Mouse (Mus musculus): ENCODE data around the gene Cacna2d3.

- no peak for TF ChIP-seq MAFK (IDR thresholded peaks at IDR 0.05; ENCODE audit: borderline replicate concordance, low read depth, low read length)
- TF ChIP-seq POLR2AphosphoS5 (IDR thresholded peaks at IDR 0.05; ENCODE audit: borderline replicate concordance, low read depth, low read length) = no peak
- no peak for TF ChIP-seq MEF2A (IDR thresholded peaks at IDR 0.05; ENCODE audit: extremely low read depth, insufficient replicate concordance, low read depth, low read length, poor library complexity, severe bottlenecking)
- TF ChIP-seq RAD21 (IDR thresholded peaks at IDR 0.05; ENCODE audit: low read depth, low read length) = no peak
- no peak for TF ChIP-seq POLR2AphosphoS2 (IDR thresholded peaks at IDR 0.05; ENCODE audit: low read length)
- no peak for TF ChIP-seq CHD2 (IDR thresholded peaks at IDR 0.05; ENCODE audit: low read length)
- no peak for TF ChIP-seq USF1 (IDR thresholded peaks at IDR 0.05; ENCODE audit: low read depth, low read length)
- TF ChIP-seq POLR2A (IDR thresholded peaks at IDR 0.05; ENCODE audit: control insufficient read depth in 1 of 2, insufficient read depth in 1 of 2, low read depth in 1 of 2, low read length in 2 of 2, poor library complexity in 1 of 2) = no peak
- no peak for TF ChIP-seq GABPA (IDR thresholded peaks at IDR 0.05; ENCODE audit: low read depth, low read length)
- no peak for TF ChIP-seq CTCF (IDR thresholded peaks at IDR 0.05 in 2 of 3, conservative IDR thresholded peaks at IDR 0.05 in 1 of 3; ENCODE audit: control insufficient read depth in 1 of 3, insufficient read depth in 1 of 3, low read depth in 2 of 3, low read length in 3 of 3, poor library complexity in 1 of 3, severe bottlenecking in 1 of 3)
- no peak for TF ChIP-seq NRF1 (IDR thresholded peaks at IDR 0.05; ENCODE audit: insufficient read depth, low read depth, low read length, poor library complexity, severe bottlenecking)
- no peak for TF ChIP-seq RCOR1 (IDR thresholded peaks at IDR 0.05; ENCODE audit: low read depth, low read length)
Measured at GRCm38 (mm10) chr14:29038246-29038645, 683.4 kb downstream of the Cacna2d3 start.

Data from MEL (cell line).